Mouse (Mus musculus): Measurements from ENCODE around the gene Ankmy1. TPM values are rescaled to one million over a fixed set of nuclear protein-coding genes. Genes with fewer than 3 reads are reported as not detected.
A peak's percentile ranks its signal among the peaks of the same experiment; 100 is the strongest.

Ankmy1 gene
- polyA plus RNA-seq, 2 experiments from 2014 or later, result 0.47 to 1.1 TPM

DNA sequence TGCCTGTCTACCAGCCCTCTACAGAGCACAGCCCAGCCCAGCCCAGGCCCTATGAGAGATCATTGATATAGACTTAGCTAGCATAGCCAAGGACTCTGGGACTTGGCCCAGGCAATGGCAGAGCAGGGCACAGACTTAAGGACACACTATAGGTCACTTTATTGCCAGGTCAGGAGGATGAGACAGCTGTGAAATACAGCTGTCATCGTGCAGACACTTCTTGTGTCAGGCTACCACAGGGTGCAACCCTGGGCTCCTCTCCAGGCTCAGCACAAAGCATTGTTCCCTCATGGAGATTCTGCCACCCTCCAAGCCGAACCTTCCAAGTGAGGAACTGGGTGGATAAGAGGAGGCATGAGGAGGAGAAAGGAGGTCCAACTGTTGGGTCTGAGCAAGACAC is 32.7 kb downstream of the Ankmy1 start:
- no peak for ATAC-seq

GRCm38 (mm10) chr1:92866170-92866569 is 36.5 kb downstream of the Ankmy1 start:
- no peak for ATAC-seq

DNA sequence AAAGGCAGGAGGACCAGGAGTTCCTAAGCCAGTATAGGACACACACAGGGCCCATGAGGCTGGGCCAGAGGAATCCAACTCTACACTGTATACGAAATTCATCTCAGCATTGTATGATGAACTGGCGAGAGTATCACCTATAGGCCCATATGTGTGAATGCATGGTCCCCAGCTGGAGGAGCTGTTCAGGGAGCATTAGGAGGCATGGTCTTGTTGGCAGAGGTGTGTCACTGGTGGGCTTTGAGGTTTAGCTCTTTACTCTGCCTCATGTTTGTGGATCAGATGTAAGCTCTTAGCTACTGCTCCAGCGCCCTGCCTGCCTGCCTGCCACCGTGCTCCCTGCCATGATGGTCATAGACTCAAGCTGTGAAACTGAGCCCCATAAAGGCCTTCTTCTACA is 39.4 kb downstream of the Ankmy1 start:
- ATAC-seq, result no peak

DNA sequence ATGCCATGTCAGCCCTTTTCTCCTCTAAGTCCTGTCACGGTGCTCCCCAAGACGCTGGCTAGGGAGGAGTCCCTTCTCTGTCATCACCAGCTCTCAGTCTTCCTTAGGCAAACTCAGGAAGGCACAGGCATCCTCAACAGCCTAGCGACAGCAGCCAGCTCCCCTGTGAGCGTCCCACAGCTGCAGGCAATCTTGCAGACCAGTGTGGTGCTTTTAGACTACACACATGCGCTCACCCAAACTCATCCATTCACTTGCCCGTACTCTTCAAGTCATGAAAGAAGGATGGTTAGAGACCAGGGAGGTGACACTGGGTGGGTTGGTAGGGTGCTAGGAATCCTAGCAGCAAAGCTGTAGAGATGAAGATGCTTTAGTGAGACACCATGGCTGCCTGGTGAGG is 41.2 kb downstream of the Ankmy1 start:
- ATAC-seq, result no peak

DNA sequence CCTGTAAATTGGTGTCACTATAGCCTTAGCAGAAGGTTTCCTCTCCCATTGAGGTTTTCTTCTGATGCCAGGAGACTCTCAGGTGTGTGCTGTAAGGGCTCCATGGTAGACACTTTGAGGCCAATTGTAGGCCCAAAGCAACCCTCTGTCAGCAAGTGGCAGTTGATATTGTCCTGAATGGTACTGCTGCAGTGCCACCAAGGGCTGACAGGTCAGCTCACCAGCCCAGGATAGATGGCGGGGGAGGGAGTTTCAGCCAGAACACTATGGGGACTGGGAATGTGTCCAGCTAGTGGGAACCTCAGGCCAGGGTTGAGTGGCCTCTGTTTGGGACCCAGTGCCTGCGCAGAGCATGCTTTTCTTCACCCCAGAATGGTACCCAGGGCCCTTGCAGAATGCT is 50.3 kb downstream of the Ankmy1 start:
- no peak for ATAC-seq

DNA sequence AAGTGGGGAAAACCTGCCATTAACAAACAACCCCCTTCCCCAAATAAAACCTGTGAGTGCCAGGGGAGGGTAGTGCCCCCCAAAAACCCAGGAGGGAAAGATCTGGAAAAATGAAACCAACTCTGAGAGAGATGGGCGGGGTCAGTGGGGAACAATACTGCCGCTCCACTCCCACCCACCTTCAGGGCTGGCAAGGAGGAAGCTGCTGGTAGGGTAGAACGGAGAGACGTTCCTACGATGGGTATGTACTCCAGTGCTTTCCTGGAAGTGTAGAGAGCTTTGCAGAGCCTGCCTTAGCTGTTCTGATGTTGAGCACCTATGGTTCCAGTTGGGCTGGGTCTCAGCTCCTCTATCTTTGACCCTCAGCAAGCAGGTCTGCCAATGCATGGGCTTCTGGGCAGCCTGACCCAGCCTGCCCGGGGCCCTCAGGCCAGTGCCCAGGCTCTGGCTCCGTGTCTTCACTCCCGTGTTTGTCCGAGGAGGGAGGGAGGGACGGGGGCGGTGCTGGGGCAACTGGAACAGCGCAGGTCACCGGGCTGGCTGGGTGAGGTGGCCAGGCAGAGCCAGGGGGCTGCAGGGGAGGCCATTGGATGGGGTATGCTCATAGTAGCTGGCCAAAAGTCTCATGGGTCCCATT is 52.6 kb downstream of the Ankmy1 start:
- ATAC-seq, result no peak

- ATAC-seq, result no peak
These were observed 53.2 kb downstream of the Ankmy1 start for GRCm38 (mm10) chr1:92849491-92849890.

DNA sequence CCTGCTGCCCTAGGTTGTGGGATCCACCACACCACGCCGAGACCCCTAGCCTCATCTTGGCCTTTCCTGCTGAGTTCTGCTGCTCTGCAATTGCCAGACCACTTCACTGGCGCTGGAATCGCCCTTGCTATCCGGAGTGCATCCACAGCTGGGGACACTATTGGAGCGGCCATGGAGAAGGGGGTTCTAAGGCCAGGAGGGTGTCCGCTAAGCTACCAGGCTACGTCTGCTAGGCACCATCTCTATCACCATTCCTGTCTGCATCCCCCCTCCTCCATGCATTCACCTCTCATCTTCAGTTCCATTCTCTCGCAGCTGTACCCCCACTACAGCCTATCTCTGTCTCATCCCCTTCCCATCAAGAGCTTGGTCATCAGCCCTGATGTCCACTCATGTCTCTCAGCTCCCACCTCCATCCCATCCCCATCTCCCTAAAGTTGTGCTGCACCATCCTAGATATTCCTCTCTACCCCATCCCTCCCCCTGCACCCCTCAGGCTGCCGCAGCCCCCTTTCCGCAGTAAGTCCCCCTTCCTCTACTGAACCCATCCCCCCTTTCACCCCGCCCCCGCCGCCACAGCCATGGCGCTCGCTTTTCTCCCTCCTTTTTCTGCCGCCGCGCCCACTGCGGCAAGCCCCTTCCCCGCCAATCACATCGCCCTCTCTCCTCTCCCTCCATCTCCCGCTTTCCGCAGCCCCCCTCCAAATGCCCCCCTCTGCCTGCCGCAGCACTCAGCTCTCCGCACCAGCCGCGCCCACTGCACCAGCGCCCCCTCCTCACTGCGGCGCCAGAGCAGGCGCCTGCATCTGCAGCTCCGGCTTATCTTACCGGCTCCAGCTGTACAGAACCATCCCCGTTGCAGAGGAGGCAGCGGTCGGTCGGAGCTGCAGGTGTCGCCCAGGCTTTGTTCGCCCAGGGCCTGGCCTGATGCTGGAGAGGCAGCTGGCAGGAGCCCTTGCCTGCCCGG is 54.5 kb downstream of the Ankmy1 start:
- no peak for ATAC-seq

- no peak for ATAC-seq
These were observed 56.8 kb downstream of the Ankmy1 start for GRCm38 (mm10) chr1:92845889-92846288.

GRCm38 (mm10) chr1:92841427-92841826 is 61.3 kb downstream of the Ankmy1 start:
- ATAC-seq, result no peak

DNA sequence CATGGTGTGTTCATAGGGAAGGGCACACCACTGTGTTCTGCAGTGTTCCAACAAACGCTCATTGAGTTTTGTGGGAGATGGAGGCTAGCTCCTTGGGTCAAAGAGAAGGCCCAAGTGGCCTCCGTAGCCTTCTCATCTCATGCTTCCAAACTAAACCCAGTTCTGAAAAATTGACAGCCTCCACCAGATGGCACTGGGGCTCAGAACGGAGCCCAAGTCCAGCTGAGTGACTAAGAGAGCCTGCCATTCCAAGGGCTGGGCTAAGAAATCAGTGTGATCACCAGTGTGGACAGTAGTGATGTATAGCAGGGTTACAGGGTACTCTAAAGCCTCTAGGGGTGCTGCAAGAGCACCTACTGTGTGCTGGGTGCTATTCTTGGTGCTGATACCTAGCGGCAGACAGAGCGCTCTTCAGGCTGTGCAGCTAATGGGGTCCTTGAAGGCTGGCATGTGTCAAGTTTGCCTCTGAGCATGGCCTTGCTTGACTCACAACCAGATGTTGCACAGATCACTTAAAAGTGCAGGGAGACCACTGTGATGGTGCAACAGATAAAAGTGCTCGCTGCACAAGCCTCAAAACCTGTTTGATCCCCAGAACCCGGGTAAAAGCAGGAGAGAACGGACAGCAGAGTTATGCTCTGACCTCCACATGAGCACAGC is 62.3 kb downstream of the Ankmy1 start:
- ATAC-seq, result no peak

DNA sequence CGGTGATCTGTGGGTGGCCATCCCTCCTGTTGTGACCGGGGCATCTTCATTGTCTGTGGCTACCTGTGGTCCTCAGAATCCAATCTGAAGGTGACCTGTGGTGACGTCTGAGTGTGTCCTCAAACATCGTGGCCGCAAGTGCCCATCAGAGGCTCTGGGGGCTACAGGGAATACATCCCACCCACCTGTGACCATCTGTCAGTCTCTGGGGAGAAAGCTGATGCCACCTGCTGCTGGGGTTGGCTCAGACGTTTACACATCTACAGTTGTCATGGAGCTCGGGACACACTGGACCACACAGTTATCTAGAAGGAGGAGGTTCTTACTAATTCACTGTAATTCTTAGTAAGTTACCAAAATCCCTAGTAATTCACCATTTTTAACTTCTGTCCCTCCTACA is 63.5 kb downstream of the Ankmy1 start:
- no peak for ATAC-seq

- no peak for ATAC-seq
These were observed 64.5 kb downstream of the Ankmy1 start for GRCm38 (mm10) chr1:92837931-92838833.

DNA sequence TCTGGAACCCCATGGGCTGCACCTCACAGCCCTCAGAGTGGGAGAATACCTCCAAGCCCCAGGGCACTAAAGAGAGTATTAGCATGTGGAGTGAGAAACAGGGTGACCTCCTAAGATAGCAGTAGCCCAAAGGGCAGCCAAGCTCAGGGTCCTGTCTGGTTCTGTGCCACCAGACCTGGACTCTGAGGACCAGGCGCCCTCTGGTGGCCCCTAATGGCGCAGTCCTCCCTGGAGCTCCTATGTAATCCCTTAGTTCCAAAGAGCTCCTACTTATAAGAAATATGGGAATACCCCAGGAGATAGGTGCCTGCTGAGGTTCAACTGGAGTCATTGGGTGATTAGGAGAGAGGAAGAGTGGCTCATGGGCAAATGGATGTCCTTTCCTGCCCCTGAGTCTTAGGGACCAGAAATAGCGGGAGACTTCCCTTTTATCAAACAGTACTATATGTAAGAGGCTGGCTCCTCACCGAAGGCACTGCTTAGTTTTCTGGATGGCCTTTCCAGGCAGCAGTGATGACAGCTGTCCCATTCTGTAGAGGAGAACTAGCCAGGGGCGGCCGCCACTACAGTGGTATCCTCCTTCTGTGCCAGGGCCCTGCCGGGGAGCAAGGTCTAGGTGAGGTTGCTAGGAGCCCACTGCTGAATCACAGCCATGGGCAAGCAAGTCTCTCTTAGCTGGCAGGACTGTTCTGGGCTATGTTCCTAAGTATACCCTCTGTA is 68.6 kb downstream of the Ankmy1 start:
- ATAC-seq, result peak; percentile 19

GRCm38 (mm10) chr1:92832011-92833010 is 70.4 kb downstream of the Ankmy1 start:
- no peak for ATAC-seq

DNA sequence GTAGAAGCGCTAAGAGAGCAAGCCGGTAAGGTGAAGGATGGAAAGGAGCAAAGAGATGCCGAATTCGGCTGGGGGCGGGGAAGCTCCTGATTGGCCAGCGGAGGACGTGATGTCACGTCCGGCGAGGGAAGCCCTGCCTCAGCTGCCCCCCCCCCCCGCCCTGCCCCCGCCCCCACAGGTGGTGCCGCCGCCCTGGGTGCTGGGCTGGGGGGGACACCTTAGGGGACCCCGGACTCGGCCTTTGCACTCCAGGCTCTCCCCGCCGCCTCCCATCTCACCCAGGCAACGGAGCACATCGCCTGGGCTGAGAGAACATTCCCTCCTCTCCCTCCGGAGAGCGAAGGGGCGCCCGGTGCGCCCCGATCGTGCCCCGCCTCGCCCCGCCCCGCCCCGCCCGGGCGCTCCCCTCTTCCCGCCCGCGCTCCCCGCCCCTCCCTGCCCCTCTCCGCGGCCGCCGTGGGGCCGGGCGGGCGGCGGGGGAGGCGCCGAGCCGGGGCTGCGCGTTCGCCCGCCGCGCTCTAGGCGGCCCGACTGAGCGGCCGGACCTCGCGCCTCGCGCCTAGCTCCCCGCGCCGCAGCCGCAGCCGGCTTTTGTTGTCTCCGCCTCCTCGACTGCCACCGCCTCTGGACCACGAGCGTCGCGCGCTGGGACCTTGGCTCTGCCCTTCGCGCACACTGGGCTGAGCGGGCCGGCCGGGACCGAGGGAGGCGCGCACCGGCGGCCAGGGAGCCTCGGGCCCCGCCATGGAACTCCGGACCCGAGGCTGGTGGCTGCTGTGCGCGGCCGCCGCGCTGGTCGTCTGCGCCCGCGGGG is 71.3 kb downstream of the Ankmy1 start, which contains the start of gene Gpc1:
Gene Gpc1, plus strand, starts transcription at position 458 of the 814 bp plus-strand sequence.
- peak; percentile 73 for ATAC-seq

GRCm38 (mm10) chr1:92830626-92831187 is 72.0 kb downstream of the Ankmy1 start:
- ATAC-seq, result no peak

DNA sequence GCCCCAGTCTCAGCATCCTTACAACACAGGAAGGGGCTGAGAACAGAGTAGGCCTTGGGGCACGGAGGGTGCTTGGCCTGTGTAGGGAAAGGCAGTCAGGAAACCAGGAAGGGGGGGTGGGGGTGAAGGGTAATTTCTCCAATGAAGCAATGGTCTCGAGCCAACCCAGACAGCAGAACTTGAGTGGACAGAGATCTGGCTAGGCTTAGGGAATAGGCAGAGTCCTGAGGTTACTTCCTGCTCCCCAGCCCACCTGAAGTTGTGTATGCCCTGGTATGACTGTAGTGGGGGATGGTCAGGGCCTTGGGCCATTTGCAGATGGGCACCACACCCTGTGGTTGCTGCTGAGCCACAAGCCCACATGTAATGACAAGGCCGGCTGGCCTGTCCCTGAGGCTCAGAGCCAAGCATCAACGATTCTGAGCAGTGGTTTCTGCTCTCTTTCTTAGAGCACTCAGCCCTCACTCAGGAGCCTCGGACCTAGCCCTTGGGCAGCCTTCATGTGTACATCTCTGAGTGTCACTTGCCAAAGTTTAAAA is 86.9 kb downstream of the Ankmy1 start:
- no peak for ATAC-seq

DNA sequence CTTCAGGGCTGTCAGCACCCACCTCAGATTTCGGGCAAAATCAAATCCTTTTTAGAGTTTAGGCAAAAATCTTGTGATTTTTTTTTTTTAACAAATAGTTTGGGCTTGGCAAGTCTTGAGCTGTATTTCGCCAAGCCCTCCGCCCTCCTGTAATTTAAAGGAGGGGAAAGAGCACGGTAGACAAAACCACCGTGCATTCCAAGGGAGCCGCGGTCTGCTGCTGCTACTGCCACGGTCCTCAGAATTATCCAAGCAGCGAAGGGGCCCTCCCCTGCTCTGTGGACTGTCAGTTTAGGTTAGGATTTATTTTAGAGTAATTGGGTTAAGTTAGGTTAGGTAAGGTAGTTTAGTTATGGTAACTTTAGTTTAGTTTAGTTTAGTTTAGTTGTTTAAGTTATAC is 87.6 kb downstream of the Ankmy1 start:
- ATAC-seq, result no peak
